Mouse (Mus musculus) hindbrain, embryonic 15.5 days (tissue): ENCODE results near the gene B3gat1. TPM values are rescaled to one million over a fixed set of nuclear protein-coding genes. Genes with fewer than 3 reads are reported as not detected.
A peak's percentile ranks its signal among the peaks of the same experiment; 100 is the strongest.

Experiments used
- ATAC-seq: fragments of 200-750 bp; cut with Nextera tagmentation; 2 replicates; pipeline ENCODE4 v1.8.0; 2017; ENCODE audit warnings: low read depth, moderate number of reproducible peaks, moderate TSS enrichment; ENCODE audit not compliant: low FRiP score
- H3K27ac ChIP-seq: fragments of 300-500 bp; sonication (generic); replicated peaks from 2 replicates; pipeline ENCODE4 v1.5.1; 2015; ENCODE audit warnings: mild to moderate bottlenecking, inconsistent platforms
- H3K27me3 ChIP-seq: fragments of 300-500 bp; sonication (generic); 2 replicates; pipeline ENCODE4 v1.6.1; 2015; ENCODE audit warnings: control low read depth, inconsistent platforms
- H3K36me3 ChIP-seq: fragments of 300-500 bp; sonication (generic); 2 replicates; pipeline ENCODE4 v1.6.1; 2015; ENCODE audit warnings: control low read depth, inconsistent platforms
- H3K4me1 ChIP-seq: fragments of 300-500 bp; sonication (generic); replicated peaks from 2 replicates; pipeline ENCODE4 v1.6.1; 2015; ENCODE audit warnings: control low read depth, inconsistent platforms
- H3K4me2 ChIP-seq: fragments of 300-500 bp; sonication (generic); 2 replicates; pipeline ENCODE4 v1.6.1; 2015; ENCODE audit warnings: moderate library complexity, mild to moderate bottlenecking, inconsistent platforms
- H3K4me3 ChIP-seq: fragments of 300-500 bp; sonication (generic); 2 replicates; pipeline ENCODE4 v1.5.1; 2015; ENCODE audit warnings: mild to moderate bottlenecking, inconsistent platforms
- H3K9ac ChIP-seq: fragments of 300-500 bp; sonication (generic); 2 replicates; pipeline ENCODE4 v1.6.1; 2015; ENCODE audit warnings: inconsistent platforms
- H3K9me3 ChIP-seq: fragments of 300-500 bp; sonication (generic); 2 replicates; pipeline ENCODE4 v1.6.1; 2016; ENCODE audit warnings: control low read depth, inconsistent platforms
- WGBS: fragments of 180-500 bp; shearing (Covaris S2); methylation state at CpG from one replicate; pipeline ENCODE4 v1.1.7; 2015; 5-methylcytosine and 5-hydroxymethylcytosine counted together
- polyA plus RNA-seq: library from polyadenylated mRNA; unstranded; fragments of >200 nt; fragmentation: Nextera tagmentation; extraction: Ambion mirVana; gene quantifications from 2 replicates; pipeline ENCODE4 v1.2.1, GENCODE M21; 2015

Gene B3gat1
- polyA plus RNA-seq: 41.1 and 51.0 TPM in 2 replicates

DNA sequence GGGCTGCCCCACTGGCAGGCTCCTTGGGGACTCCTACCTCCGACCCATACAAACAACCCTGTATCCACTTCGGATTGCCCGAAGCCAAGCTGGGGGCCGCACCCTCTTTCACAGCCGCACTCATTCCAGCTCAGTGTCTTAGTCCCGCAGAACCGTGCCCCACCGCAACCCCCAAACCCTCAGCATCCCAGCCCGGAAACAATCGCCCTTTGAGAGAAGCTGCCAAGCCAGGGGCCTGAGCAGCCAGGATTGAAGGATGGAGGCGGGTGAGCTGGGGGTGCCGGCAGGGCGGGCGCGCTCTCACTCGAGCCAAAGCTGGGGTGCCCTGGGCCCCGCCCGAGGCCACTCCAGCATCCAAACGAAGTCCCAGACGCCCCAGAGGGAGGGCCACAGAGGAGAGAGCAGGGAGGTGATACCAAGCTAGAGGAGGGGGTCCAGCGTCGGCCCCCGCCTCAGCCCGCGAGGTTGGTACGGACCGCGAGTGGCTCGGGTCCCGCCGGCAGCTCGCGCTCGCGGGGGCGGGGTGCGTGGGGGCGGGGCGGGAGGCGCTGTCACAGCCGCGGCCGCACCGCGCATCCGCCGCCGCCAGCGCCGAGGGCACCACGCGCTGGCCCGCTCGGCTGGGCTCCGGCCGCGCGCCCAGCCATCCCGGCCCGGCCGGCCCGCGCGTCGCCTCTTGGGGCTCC, at the start of gene B3gat1:
Gene B3gat1, plus strand, starts transcription at position 523 of the 686 bp plus-strand sequence.
- Histone ChIP-seq H3K27me3 (no peaks in the 10 kb centered on the region), H3K9me3 (no peaks in the 10 kb centered on the region), H3K4me3 (peak within 1 kb of the TSS; percentile 92), H3K4me1 (peaks cover 36% of the 10 kb centered on the region), H3K27ac (peak within 1 kb of the TSS; percentile 93), H3K4me2 (peak within 1 kb of the TSS; percentile 80), H3K9ac (peak within 1 kb of the TSS; percentile 97), H3K36me3 (no peaks in the 10 kb centered on the region)
- under 1% methylated on average over 44 of the region's 65 CpGs for WGBS
- ATAC-seq: peak; percentile 92

DNA sequence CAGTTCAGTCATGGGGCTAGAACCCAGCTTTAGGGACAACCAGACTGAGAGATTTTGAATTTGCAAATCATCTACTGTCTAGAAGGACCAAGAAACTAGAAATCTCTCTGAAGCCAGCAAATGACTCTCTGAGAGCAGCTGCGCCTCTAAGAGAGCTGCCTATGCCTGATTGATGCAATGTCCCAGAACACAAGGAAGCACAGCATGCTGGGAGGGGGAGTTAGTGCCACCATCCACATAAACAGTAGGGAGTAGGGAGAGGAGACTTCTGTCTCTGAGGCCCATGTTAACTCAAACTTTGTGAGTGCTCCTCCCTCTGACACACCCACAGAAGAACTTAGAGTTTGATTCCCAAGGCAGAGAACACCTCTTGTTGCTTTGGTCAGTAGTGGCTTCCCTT, 44.4 kb upstream of the B3gat1 start:
- no peaks in the 10 kb centered on the region for H3K36me3 ChIP-seq
- H3K9me3 ChIP-seq: no peaks in the 10 kb centered on the region
- H3K4me2 ChIP-seq: no peak overlapping the region
- no peaks in the 10 kb centered on the region for H3K27me3 ChIP-seq
- H3K9ac ChIP-seq: no peak overlapping the region
- no peak for ATAC-seq
- H3K4me1 ChIP-seq: no peaks in the 10 kb centered on the region
- no peak overlapping the region for H3K4me3 ChIP-seq
- 45% methylated on average over 1 of the region's 1 CpGs for WGBS
- H3K27ac ChIP-seq: no peak overlapping the region

DNA sequence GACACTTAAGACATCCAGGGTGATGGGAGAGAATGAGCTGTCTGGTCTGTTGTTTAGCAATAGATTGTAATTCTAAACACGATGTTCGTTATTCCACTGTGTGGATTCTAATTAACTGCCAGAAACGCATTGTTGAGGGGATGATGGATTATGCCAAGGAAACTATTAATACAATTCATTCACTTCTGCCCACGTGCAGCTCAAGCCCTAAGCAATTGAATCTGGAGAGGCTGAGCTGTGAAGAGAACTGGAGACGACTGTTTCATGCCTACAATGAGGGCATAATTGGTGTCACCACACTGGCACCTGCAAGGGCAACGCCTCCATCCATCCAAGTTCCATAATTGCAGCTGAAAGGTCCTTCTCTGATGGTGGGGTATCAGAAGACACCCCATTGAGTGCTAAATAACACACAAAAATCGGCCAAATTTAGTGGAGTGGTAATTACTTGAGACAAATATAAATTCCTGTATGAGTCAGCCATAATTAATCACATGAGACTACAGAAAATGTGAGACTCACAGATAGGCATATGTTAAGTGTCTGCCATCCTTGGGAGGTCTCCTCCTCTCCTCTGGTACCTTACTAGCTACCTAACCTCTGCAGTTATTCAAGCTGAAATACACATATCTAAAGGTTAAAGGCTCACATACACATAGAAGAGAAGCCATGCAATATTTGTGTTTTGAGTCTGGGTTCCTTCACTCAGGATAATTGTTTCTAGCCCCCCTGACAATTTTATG, 43.4 kb upstream of the B3gat1 start:
- Histone ChIP-seq H3K36me3 (no peaks in the 10 kb centered on the region), H3K4me3 (no peak overlapping the region), H3K9ac (no peak overlapping the region), H3K9me3 (no peaks in the 10 kb centered on the region), H3K4me2 (no peak overlapping the region), H3K4me1 (no peaks in the 10 kb centered on the region), H3K27me3 (no peaks in the 10 kb centered on the region), H3K27ac (no peak overlapping the region; the same call in 1 of the 2 replicates)
- peak; percentile 77 for ATAC-seq
- 19% methylated on average over 7 of the region's 7 CpGs for WGBS

DNA sequence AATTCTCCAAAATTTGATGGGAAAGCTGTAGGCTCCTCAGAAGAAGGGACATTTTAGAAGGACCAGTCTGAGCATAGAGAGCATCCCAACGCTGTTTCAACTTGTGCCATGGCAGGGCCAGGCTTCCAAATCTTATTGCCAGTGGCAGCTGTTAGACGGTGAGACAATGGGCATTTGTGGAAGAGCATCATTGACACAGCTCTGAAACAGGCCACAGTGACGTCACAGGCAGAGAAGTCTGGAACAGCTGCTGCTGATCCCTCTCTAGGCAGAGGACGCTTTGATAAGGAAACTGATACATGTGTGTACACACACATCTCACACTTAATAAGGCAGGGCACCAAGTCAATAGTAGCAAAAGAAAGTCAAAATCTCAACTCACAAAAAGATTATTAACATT, 40.9 kb upstream of the B3gat1 start:
- Histone ChIP-seq H3K4me3 (no peak overlapping the region), H3K27ac (no peak overlapping the region), H3K9ac (no peak overlapping the region), H3K4me1 (no peaks in the 10 kb centered on the region), H3K36me3 (no peaks in the 10 kb centered on the region), H3K9me3 (no peaks in the 10 kb centered on the region), H3K27me3 (no peaks in the 10 kb centered on the region), H3K4me2 (no peak overlapping the region)
- WGBS: 77% methylated on average over 4 of the region's 4 CpGs
- no peak for ATAC-seq

DNA sequence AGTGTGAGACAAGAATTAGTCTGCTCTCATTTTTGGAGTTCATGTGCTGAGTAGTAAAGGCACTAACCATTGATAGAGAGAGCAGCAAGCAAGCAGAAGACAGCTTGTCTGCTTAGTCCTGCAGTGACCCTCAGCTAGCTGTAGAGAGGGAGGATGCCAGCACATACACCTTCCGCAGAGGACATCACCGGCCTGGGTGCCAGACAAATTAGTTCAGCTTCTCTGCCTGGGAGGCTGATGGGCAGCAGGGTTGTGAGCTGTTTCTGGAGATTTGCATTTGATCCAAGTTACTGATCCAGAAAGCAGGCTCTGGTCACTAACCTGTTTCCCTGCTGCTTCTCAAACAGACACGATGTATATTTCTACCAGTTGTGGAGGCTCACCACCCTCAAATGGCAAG, 38.9 kb upstream of the B3gat1 start:
- H3K27me3 ChIP-seq: no peaks in the 10 kb centered on the region
- no peak overlapping the region for H3K27ac ChIP-seq
- no peaks in the 10 kb centered on the region for H3K36me3 ChIP-seq
- ATAC-seq: no peak
- H3K9ac ChIP-seq: no peak overlapping the region
- H3K4me2 ChIP-seq: no peak overlapping the region
- H3K4me1 ChIP-seq: no peaks in the 10 kb centered on the region
- WGBS: 74% methylated on average over 3 of the region's 3 CpGs
- no peaks in the 10 kb centered on the region for H3K9me3 ChIP-seq
- no peak overlapping the region for H3K4me3 ChIP-seq

DNA sequence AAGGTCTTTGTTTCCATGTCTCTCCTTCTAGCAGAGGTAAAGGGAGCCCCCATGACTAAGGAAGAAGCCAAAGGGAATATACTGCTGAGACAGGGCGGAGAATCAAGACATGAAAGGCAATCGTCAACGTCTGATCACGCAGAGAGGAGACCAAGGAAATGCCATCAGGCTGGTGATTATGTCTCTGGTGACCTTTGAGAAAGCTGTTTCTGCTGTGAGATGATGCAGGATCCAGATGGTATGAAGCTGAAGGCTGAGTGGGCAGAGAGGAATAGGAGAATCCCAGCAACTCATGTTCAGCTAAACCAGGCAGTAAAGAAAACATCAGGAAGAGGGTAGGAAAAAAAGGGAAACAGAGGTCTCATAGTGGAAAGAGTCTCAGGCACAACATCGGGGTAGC, 38.4 kb upstream of the B3gat1 start:
- no peaks in the 10 kb centered on the region for H3K27me3 ChIP-seq
- no peak for ATAC-seq
- H3K9ac ChIP-seq: no peak overlapping the region
- no peaks in the 10 kb centered on the region for H3K36me3 ChIP-seq
- H3K4me2 ChIP-seq: no peak overlapping the region
- H3K4me3 ChIP-seq: no peak overlapping the region
- H3K27ac ChIP-seq: no peak overlapping the region
- 80% methylated on average over 5 of the region's 5 CpGs for WGBS
- H3K9me3 ChIP-seq: no peaks in the 10 kb centered on the region
- H3K4me1 ChIP-seq: no peaks in the 10 kb centered on the region

DNA sequence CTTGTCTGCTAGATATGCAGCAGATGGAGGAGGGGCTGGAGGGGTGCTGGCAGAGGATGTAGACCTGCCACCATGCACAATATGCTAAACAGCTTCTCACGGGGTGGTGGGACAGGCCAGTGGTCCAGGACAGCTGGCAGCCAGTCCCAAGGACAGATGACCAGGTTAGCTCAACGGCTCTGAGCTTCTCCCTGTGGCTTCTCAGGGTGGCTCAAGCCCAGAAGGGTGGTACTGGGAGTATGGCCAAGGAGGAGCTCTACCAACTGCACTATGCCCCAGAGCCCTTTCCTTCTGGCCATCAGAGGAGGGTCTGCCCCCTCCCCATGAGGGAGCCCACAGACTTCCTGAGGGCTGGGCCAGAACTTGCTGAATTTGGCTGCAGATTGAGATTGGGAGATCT, 35.2 kb upstream of the B3gat1 start:
- Histone ChIP-seq H3K9ac (no peak overlapping the region), H3K9me3 (no peaks in the 10 kb centered on the region), H3K36me3 (no peaks in the 10 kb centered on the region), H3K4me1 (no peaks in the 10 kb centered on the region), H3K27me3 (no peaks in the 10 kb centered on the region), H3K27ac (no peak overlapping the region), H3K4me2 (no peak overlapping the region), H3K4me3 (no peak overlapping the region)
- WGBS: 75% methylated on average over 2 of the region's 2 CpGs
- ATAC-seq: peak; percentile 72; the same call in 1 of the 2 replicates

DNA sequence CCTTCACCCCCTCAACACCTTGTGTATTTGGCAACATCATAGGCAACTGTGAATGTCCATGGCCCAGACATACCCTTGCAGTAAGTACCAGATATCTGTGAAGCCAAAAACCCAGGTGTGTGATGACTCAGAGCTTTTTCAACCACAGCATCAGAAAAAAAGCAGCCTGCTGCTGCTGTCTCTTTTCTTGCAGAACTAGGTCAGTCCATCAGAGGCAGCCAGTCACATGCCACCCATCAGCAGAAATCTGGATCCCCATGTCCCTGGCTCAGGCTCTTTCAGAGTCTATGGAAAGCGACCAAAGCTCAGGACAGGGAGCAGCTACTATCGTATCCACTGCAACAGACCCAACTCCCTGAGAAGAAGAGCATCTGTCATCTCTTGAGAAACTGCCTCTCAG, 33.2 kb upstream of the B3gat1 start:
- H3K4me1 ChIP-seq: no peaks in the 10 kb centered on the region
- ATAC-seq: no peak
- no peak overlapping the region for H3K4me2 ChIP-seq
- H3K9me3 ChIP-seq: no peaks in the 10 kb centered on the region
- H3K9ac ChIP-seq: no peak overlapping the region
- H3K27ac ChIP-seq: no peak overlapping the region
- no peaks in the 10 kb centered on the region for H3K27me3 ChIP-seq
- 78% methylated on average over 2 of the region's 2 CpGs for WGBS
- no peak overlapping the region for H3K4me3 ChIP-seq
- no peaks in the 10 kb centered on the region for H3K36me3 ChIP-seq

DNA sequence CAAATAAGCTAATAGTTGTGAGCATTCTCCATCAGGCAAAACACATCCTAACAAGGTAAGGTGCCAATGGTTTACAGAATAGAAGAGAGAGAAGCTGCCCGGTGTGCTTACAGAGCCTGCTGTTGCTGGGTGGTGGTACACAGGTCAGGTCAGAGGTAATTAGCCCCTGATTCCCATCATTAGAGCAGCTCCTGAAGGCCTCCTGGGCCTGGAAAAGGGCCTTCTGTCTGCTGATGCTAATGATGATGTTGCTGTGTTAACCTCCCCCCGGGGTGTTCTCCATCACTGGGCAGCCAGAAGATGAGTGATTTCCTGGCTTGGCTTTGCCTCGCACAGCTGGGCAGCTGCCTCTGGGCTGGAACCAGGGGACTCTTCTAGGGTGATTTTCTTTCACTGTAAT, 15.1 kb upstream of the B3gat1 start:
- 25% methylated on average over 3 of the region's 3 CpGs for WGBS
- H3K4me3 ChIP-seq: no peak overlapping the region
- H3K9ac ChIP-seq: no peak overlapping the region
- no peaks in the 10 kb centered on the region for H3K27me3 ChIP-seq
- peaks cover 8% of the 10 kb centered on the region; the same call in 1 of the 2 replicates for H3K4me1 ChIP-seq
- 0 out of 2 replicates have a peak, but pooled peaks have one; percentile 51 for ATAC-seq
- no peaks in the 10 kb centered on the region for H3K9me3 ChIP-seq
- H3K27ac ChIP-seq: 0 out of 2 replicates have a peak overlapping the region, but pooled peaks have one; percentile 42
- H3K4me2 ChIP-seq: no peak overlapping the region
- no peaks in the 10 kb centered on the region for H3K36me3 ChIP-seq

DNA sequence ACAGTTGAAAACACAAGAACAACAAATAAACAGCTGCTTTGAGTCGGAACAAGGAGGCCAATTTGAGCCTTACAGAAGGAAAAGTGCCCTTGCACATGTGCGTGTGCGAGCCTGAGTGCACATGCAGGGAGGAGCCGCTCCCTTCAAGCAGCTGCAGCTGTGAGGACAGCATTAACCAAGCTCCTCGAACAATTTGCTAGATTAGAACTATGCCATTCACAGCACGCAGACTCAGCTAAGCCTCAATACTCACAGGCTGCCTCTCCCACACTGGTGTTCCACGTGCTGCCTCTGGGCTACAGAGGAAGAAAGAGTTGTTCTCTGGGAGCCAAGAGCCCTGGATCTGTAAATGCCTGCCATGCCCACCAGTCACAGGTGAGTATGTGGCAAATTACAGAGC, 11.8 kb upstream of the B3gat1 start:
- Histone ChIP-seq H3K4me1 (peaks cover 8% of the 10 kb centered on the region; the same call in 1 of the 2 replicates), H3K9me3 (no peaks in the 10 kb centered on the region), H3K36me3 (no peaks in the 10 kb centered on the region), H3K27me3 (no peaks in the 10 kb centered on the region), H3K27ac (no peak overlapping the region), H3K4me3 (no peak overlapping the region), H3K9ac (no peak overlapping the region), H3K4me2 (no peak overlapping the region)
- 54% methylated on average over 7 of the region's 7 CpGs for WGBS
- ATAC-seq: no peak

DNA sequence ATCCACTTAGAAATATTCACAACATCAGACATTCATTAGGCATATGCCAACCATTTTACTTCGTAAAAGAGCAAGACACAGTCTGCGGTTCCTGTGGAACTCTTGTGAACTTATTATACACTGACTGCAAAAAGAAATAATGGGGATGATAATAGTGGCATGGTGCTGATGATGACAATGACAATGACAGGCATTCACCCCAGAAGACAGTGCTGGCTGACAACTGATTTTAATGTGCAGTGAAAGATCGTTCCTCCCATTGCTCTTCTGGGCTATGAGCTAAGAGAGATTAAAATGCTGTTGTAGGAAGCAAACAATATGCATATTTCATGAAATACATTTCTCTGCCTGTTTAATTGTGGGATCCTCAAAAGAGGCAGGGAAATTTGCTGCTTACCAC, 7.8 kb upstream of the B3gat1 start:
- H3K9me3 ChIP-seq: no peaks in the 10 kb centered on the region
- no peak overlapping the region for H3K4me2 ChIP-seq
- no peaks in the 10 kb centered on the region for H3K27me3 ChIP-seq
- H3K9ac ChIP-seq: no peak overlapping the region
- 0 out of 2 replicates have a peak, but pooled peaks cover 3% of the 10 kb centered on the region for H3K4me1 ChIP-seq
- no peaks in the 10 kb centered on the region for H3K36me3 ChIP-seq
- 69% methylated on average over 3 of the region's 3 CpGs for WGBS
- H3K27ac ChIP-seq: no peak overlapping the region
- H3K4me3 ChIP-seq: no peak overlapping the region
- no peak for ATAC-seq

DNA sequence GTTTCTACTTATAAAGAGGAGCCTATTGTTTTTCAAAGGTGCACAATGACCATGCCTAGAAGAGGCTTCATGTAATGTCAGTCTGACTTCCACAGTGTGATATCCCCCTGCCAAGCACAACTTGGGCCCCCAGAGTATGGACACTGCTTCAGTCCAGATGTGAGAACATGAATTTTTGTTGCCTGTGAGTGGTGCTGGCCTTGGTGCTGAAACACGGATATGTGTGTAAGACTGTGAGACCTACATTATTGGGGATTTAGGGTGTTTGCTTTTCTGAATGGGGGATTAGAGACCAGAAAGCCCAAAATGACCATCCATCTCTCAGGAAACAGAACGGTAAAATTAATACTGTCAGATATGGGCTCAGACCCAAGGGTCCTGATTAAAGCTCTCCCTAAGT, 6.1 kb upstream of the B3gat1 start:
- WGBS: 47% methylated on average over 2 of the region's 2 CpGs

More for the DNA sequence above, 6.1 kb upstream of the B3gat1 start:
- H3K36me3 ChIP-seq: no peaks in the 10 kb centered on the region
- H3K4me2 ChIP-seq: no peak overlapping the region
- H3K9me3 ChIP-seq: no peaks in the 10 kb centered on the region
- H3K27ac ChIP-seq: no peak overlapping the region
- ATAC-seq: no peak
- no peak overlapping the region for H3K9ac ChIP-seq
- H3K4me3 ChIP-seq: no peak overlapping the region
- H3K4me1 ChIP-seq: no peaks in the 10 kb centered on the region
- no peaks in the 10 kb centered on the region for H3K27me3 ChIP-seq
